Mouse (Mus musculus) urinary bladder, postnatal 4 days (tissue): ENCODE measurements around the gene Txndc16.
A peak's percentile ranks its signal among the peaks of the same experiment; 100 is the strongest.

Experiments
- DNase-seq, 2 experiments: peaks; one replicate each; pipeline ENCODE4 v3.0.0; 2021 to 2022; ENCODE audit warnings: low spot score in 2 of 2

Txndc16 gene

DNA sequence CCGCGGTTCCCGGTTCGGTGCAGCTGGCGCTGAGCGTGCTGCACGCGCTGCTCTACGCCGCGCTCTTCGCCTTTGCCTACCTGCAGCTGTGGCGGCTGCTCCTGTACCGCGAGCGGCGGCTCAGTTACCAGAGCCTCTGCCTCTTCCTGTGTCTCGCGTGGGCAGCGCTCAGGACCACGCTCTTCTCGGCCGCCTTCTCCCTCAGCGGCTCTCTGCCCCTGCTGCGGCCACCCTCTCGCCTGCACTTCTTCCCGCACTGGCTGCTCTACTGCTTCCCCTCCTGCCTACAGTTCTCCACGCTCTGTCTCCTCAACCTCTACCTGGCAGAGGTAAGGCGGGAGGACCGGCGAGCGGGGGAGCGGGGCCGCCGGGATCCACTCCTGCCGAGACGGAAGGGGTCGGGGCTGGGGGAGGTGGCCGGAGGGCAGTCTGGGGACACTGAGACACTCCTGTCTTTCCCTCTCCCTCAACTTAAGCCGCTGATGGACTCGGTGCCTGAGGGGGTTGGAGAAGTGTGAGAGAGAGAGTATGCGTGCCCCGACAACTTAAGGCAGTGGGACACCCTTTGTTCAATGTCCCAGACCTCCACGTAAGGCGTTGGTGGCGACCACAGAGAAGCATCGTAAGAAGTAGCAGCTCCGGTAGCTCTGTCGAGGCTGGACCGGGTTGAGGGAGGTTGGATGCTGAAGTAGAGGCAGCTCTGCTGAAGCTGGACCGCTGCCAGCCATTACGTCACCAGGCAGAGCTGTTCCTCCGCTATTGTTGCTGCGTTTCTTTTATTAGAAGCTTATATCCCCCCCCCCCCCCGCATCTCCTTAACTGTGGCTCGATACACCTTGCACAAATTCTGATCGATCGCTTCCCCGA lies at the start of gene Txndc16:
Gene Txndc16 (minus strand): TSS at position 239 of the 867 bp plus-strand sequence.
- DNase-seq: peak; percentile 55 to 80

DNA sequence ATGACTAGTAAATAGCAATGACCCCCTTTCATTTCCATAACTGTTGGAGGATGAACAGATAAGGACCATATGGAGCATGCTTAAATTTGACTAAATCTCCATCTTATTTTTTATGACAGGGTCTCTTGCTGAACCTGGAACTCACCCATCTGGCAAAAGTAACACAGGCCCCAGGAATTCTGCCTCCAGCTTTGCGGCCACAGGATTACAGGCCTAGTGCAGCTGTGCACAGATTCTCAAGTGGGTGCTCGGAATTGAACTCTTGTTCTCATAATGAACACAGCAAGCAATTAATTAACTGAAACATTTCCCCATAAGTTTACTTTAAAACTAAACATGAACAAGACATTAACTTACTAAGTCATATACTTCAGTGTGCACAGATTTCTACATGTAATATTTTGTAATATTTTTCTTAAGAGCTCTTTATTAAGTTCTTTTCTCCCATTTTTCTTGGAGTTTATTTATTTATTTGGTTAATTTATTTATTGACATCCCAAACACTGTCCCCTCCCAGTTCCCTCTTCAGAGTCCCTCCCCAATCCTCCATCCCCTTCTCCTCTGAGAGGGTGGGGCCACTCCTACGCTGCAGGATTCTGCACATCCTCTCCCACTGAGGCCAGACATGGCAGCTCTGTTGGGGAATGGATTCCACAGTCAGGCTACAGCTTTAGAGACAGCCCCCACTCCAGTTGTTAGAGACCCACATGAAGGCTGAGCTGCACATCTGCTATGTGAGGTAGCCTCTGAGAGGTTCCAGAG lies 43.9 kb upstream of the Txndc16 start:
- no peak for DNase-seq

DNA sequence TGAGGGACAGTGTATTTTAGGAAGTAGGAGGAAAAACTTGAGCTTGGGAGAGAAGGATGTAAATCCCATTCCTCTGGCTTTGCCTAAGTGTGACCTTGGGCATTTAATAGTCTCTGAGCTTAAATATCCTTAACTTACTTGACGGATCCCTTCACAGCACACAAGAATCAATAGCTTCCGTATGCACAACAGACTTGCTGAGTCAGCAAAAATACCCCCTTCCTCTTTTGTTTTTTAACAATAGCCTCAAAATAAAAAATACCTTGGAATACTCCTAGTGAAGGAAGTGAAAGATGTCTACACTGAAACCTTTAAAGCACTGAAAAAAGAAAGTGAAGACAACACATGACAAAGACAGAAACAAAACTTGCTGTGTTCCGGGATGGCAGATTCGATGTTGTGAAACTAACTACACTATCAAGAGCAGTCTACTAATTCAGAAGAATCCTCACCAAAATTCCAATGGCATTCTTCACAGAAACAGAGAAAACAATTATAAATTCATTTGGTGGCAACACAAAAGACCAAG lies 31.5 kb upstream of the Txndc16 start:
- DNase-seq: no peak

DNA sequence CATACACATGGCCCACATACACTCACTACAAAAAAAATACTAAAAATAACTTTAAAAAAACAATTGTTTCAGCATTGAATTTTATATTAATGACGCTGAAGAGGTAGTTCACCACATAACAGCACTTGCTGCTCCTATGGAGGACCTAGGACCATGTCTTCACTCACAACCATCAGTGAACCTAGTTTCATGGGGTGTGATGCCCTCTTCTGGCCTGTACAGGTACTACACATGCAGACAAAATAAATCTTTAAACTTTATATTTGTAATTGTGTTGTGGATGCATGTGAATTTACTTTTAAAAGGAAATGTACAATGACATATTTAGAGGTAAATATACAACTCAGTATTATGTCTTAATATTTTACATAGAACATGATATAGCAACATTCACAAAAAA lies 21.5 kb upstream of the Txndc16 start:
- no peak for DNase-seq

DNA sequence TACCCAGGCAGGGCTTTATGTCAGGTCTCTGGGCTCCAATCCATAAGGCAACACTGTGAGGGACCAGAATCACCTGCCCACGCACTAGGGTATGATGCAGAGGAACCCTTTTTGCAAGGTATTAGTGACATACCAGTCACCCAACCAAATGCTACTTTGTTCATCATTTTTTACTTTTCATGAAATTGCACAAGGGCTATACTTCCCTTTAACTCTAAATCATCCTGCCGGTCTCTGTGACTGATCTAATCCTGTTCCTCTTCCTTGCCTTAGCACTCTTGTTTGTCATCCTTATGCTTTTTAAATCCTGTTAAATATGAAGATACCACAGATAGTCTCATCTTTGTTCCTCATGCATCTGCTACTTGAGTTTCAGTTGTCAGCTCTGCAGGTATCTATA lies 18.9 kb upstream of the Txndc16 start:
- DNase-seq: no peak

DNA sequence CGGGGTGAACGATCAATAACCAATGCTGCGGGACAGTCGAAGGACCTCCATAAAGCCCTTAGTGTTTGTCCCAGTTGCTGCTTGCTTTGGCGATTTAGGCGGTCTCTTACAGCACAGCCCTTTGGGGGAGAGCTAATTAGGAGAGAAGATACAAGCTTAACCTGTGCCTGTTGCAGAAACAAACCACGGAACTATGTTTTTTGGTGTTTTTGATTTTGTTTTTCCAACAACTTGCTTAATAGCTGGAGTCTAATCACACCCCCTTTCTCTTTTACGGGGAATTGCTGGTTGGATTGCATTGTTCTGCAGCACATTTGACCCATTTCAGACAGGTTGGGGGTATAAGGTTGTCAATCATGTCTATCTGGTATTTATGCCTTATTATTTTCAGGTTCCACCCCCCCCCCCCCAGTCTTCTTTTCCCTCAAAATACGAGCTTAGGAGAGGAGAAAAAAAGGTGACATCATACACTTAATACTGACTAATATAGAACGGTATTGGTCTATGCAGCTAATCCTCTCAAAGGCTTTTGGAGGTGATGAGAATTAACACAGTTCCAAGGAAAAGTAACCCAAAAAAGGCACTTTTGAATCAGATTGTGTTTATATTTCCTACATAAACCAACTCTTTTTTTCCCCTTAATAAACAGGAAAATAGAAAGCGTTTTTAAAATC lies 966 bp upstream of the Txndc16 start:
- no peak for DNase-seq

DNA sequence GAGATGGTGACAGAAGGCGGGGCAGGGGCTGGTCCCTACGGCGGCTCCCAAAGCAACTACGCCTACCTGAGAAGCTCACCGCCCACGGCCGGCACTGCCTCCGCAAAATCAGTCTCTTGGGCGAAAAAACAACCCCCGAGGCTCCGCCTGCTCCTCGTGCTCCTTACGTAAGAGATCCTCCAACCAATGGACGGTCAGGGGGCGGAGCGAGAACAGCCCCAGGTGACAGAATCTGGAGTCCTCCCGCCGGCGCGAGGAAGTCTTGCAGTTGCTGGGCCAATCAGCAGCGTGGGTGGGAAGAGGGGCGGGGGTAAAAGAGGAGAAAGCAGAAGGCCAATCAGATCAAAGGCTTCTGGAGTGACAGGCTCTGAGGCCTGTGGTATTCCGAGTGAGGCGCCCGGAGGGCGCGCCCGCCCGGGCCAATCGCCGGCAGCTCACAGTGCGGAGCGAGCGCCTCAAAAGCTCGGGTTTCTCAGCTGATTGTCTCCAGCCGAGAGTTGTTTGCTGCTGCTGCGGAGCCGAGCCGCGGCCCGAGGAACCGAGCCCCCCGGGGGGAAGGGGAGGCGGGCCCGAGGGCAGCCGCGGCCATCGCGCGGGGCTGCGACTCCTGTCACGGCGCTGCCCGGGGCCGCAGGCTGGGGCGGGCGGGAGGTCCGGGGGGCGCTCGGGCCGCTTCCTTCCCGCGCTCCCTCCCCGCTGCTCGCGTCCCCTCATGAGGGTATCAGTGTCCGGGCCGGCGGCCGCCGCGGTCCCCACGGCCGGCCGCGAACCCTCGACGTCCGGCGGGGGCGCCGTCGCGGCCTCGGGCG lies 643 bp downstream of the Txndc16 start, which contains the start of gene Gpr137c:
Gene Gpr137c (plus strand): TSS at position 437 of the 809 bp plus-strand sequence.
- DNase-seq: peak; percentile 97 to 98

DNA sequence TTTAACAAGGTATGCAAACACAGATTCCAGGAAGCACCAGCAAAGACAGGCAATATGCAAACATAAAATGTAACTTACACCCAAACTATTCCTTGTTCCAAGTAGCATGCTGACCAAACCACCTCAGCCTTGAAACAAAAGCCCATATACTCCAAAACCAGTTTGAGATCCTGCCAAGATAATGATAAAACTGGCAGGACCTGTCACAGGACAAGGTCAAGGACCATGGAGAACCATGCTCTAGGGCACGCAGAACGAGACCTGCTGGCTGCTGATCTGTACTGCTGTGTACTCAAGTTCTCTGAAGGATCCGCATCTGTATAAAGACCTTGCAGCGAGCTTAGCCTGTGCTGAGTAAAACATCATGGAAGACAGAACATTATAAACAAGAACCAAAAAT lies 2.4 kb downstream of the Txndc16 start:
- no peak for DNase-seq

DNA sequence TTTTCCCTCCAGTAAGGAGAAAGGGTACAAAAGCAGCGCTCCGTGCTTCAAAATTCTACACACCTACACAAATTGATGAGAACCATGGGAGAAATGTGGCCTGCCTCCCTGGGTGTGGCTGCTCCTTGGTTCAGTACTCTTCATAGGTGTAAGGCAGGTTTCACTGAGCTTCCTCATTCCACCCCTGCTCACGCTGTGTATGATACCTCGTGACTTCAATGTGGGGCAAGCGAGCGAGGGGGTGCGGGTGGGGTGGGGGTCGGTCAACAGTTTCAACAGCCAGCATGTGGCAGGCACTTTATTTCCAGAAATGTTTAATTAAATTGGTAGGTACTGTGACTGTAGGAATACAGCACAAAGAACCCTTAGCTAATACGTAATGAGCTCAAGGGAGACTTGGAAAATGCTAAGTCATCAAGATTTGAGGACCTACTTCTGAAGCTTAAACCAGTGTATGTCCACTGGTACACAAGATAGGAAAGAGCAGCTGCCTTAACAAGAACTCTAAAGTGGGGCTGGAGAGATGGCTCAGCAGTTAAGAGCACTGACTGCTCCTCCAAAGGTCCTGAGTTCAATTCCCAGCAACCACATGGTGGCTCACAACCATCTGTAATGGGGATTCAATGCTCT lies 3.3 kb downstream of the Txndc16 start:
- no peak for DNase-seq

DNA sequence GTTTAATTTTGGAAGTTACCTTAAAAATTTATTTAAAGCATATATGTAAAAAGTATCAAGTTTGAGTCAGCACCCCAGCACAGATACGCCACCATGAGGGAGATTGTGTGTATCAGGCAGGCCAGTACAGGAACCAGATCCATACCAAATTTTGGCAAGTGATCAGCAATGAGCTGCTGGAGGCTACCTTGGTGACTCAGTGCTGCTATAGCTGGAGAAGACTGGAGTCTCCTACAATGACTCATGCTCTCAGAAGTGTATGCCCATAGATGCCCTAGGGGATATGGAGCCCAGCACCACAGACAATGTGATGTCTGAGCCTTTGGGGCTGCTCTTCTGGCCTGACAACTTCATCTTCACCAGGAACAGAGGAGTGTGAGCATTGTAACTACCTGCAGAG lies 8.7 kb downstream of the Txndc16 start:
- no peak for DNase-seq

DNA sequence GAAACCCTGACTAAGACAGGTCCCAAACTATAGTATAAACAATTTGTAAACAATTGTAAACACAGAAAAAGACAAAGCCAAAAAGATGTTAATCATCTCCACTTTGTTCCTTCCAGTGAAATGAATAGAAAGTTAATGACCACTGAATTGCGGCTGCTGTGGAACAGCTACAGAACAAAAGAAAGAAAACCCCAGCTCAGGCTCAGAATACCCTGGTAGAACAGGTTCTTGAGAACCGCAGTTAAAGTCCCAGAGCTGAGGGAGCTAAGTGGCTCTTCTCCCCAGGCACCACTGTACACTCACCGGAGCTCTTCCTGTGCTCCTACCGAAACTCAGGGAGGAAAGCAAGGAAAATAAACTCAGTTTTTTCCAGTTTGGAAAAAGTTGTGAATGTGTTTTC lies 9.4 kb downstream of the Txndc16 start:
- no peak for DNase-seq

DNA sequence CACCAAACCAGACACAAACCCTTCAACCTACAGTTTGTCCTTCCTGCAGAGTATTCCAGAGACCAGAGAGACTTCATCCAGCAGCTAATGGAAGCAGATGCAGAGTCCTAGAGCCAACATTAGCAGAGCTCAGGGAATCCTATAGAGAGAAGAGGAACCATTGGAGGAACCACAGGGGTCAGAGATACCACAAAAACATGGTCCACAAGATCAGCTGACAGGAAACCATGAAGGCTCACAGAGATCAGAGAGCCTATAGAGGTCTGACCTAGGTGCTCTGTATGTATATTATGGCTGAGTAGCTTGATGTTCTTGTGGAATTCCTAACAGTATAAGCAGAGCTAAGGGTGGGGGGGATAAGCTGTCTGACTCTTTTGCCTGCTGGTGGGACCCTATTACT lies 19.5 kb downstream of the Txndc16 start:
- no peak for DNase-seq

DNA sequence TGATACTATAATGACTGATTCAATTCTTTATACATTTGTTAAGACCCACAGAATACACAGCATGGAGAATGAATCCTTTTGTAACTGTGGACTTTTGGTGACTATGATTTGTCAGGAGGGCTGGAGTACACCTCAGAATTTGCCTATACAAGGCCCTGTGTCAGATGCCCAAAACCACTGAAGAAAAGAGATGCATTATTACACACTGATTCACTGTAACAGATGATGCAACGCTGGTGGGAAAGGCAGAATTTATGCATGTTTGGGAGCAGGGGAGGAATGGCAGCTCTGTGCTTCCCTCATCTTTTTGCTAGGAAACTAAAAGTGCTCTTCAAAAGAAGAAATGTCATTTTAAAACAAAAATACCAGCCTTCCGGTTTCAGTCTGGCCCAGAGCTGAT lies 29.1 kb downstream of the Txndc16 start:
- DNase-seq: no peak

DNA sequence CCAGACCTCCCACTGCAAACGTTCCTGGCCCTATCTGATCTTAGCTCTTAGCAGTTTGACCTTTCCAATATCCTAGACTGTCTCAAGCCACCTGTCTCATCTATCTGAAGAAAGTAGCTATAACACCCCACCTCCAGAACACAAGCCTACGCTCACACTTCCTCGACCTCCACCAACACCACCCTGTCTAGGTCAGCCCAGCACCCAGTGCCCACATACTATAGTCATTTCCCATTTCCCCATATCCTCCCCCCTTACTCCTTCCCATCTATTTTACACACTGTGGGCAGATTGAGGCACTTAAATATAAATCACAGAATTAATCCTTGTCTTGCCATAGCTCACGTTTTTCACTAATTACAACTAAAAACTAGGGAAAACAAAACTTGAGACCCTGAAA lies 38.5 kb downstream of the Txndc16 start:
- DNase-seq: no peak

DNA sequence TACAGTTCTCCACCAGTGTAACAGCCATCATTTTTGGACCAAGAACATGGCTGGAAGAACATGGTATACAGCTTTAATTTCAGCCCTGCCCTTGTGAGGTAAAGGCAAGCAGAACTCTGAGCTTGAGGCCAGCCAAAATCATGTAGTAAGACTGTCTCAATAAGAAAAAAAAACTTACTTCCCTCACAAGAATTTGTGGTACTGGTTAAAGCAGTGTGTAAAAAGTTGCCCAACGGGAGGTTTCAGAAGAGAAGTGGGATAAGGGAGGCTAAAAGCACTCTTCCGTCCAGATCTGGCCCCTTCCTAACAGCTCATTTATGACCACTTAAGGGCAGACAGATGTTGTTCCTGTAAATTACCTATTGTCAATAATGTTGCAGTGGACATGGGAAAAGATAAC lies 40.5 kb downstream of the Txndc16 start:
- no peak for DNase-seq

DNA sequence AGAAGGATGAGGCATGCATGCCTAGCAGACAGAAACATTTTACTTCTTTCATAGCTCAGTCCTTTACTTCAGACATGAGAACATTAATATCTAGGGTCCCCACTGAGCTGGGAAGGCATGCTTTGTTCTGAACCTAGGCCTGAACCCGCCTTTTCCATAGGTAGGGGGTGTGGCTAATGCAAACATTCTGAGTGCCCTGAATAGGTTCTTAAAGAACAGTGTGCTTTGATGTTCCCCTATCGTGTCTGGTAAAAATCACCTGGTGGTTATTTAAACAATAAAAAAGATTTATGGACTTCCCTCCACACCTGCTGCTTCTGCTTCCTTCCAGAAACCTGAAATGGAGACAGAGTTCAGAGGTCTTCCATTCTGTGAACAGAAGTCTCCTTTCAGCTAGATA lies 40.9 kb downstream of the Txndc16 start:
- no peak for DNase-seq

DNA sequence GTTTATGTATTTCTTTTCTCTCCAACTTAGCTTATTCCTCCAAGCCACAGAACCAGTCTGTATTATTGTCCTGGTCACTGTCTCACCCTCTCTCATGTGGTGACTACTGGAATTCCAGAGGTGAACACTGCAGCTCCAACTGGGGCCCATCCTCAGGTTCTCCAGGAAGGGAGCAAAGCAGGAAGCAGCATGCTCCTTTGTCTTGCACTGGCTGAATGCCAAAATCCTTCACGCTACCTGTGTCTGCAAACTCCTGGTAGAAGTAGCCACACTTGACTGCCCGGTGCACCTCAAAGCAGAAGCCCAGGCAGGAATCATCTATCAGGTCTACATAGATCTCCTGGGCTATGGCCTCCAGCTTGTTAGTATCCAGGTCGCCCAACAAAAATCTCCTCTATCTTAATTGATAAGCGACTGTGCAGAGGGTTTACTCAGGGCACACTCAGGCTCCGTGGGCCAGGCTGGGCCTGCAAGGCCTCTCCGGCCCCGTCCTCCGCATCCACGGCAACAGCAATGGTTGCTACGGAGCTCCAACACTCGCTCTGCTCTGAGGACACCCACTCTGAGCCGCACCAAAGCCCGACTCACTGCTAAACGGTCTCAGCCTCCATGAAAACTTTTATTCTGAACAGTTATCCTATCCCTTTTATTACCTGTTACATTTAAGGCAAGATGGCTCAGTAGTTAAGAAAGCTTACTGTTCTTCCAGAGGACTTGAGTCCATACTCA lies 45.0 kb downstream of the Txndc16 start:
- no peak for DNase-seq

DNA sequence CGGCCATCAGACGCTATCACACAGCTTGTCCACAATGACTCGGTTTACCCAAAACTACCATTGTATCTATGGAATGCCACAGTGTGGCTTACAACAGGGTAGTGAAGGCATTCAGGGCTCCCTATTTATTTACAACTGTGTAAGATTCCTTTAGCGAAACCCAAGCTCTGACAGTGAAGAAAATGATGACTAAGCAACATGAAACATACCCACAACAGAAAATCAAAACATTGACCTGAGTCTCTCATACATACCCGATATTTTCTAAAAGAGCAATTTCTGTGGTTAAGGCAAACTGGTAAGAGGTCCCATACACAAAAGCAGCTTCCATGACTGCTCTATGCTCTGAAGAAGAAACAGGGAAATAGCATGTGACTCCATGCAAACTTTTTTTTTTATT lies 47.9 kb downstream of the Txndc16 start:
- DNase-seq: no peak

DNA sequence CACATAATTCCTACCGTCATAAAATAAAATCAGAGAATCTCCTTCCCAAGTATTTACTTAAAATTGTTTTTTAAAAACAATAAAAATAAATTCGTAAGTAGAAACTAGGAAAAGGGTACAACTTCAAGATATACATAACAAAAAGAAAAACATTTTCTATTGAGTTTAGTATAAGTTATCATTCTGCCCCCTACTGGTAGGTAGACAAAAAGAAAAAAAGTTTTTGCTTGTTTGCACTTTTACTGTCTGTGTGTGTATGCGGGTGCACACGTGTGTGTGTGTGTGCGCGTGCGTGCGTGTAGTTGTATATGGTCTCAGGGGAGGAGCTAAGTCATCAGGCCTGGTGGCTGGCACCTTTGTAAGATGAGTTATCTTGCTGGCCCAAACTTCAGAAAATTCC lies 52.8 kb downstream of the Txndc16 start:
- no peak for DNase-seq

DNA sequence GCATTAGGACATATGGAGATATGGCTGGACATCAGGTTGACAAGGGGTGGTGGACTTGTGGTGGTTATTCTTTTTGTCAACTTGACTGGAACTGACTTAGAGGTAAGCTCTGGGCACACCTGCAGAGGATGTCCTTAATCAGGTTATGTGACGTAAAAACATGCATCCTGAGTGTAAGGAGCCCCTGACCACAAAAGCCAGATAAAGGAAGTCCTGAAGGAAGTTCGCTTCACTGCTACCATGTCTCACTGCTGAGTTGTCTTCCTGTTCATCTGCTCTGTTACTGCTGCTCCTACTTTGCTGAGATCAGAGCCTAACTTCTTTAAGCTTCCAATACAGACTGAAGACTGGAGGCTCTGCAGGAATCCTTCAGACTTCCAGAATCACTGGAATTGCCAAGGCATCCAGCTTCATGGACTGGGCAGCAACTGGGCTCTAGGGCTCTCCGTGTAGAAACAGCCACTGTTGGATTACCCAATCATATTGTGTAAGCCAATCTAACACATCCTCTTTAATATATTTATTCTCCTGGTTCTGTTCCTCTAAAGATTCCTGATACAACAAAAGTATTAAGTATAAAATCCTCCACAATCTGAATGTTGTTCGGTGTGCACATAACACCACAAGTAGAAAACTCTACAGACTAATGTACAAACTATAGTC lies 64.5 kb downstream of the Txndc16 start:
- no peak for DNase-seq
